Mouse (Mus musculus): Measurements from ENCODE around the gene Hsp90b1.

- TF ChIP-seq CTCF (IDR thresholded peaks at IDR 0.05; ENCODE audit: low read depth, low read length) (no peak), POLR2A (IDR thresholded peaks at IDR 0.05; ENCODE audit: insufficient read depth, low read length) (no peak)
These were observed 828 bp upstream of the Hsp90b1 start for GRCm38 (mm10) chr10:86705922-86706752.
